Mouse (Mus musculus) brown adipose tissue, adult 24 weeks (tissue): ENCODE measurements around the gene S1pr4. TPM values are rescaled to one million over a fixed set of nuclear protein-coding genes. Genes with fewer than 3 reads are reported as not detected.

ENCODE experiments used
- H3K27ac ChIP-seq: fragments of 200-500 bp; replicated peaks from 2 replicates; pipeline ENCODE4 v1.5.1; 2012; ENCODE audit warnings: low read depth, mild to moderate bottlenecking, low read length
- H3K4me1 ChIP-seq: fragments of 200-500 bp; 2 replicates; pipeline ENCODE4 v1.6.1; 2012; ENCODE audit warnings: low read length, mixed read lengths; ENCODE audit not compliant: control insufficient read depth, insufficient read depth, insufficient read length
- H3K4me3 ChIP-seq: fragments of 200-500 bp; 2 replicates; pipeline ENCODE4 v1.5.1; 2012; ENCODE audit warnings: low read depth, mild to moderate bottlenecking, low read length, moderate library complexity; ENCODE audit not compliant: insufficient read depth
- polyA plus RNA-seq: library from polyadenylated mRNA; stranded (reverse); fragments of >200 nt; gene quantifications from 2 replicates; pipeline ENCODE4 v1.2.4, GENCODE M21; 2012; ENCODE audit not compliant: missing spikeins, insufficient read depth, insufficient read length

Gene S1pr4
- polyA plus RNA-seq = 0.71 and 0.79 TPM in 2 replicates

DNA sequence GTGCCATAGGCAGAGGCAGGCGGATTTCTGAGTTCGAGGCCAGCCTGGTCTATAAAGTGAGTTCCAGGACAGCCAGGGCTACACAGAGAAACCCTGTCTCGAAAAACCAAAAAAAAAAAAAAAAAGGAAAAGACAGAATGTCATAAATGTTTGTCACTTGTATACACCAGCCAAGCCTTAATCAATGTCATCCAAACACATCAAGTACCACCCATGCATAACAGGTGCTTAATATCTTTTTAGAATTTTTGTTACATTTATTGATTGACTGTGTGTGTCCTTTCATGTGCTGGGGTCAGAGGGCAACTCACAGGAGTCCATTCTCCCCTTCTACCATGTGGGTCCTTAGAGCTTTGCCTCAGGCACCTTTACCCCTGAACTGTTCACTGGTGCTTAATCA, at the start of gene S1pr4:
S1pr4 (minus strand) TSS at position 101 of the 400 bp plus-strand sequence.
- peak within 1 kb of the TSS; percentile 50 for H3K4me3 ChIP-seq
- peak within 1 kb of the TSS; percentile 79 for H3K27ac ChIP-seq
- peaks cover 18% of the 10 kb centered on the region for H3K4me1 ChIP-seq

DNA sequence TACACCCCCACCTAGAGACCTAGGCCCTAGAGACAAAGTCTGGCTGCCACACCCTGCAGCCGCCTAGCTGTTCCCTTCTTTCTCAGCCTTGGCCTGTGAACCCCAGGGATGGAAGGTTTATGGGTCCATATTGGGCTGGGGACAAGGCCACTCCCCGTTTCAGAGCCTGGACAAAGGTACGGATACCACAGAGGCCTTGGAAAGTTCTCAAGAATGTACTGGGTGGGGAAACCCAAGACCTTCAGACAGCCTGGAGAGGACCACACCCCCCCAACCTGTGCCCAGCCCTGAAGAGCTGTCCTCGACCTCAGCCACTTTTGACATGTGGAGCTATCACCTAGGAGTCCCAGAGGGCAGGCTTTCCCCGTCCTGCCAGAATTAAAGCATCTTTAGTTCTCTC, 49.0 kb upstream of the S1pr4 start:
- Histone ChIP-seq H3K27ac (no peak overlapping the region), H3K4me3 (no peak overlapping the region), H3K4me1 (no peaks in the 10 kb centered on the region)

DNA sequence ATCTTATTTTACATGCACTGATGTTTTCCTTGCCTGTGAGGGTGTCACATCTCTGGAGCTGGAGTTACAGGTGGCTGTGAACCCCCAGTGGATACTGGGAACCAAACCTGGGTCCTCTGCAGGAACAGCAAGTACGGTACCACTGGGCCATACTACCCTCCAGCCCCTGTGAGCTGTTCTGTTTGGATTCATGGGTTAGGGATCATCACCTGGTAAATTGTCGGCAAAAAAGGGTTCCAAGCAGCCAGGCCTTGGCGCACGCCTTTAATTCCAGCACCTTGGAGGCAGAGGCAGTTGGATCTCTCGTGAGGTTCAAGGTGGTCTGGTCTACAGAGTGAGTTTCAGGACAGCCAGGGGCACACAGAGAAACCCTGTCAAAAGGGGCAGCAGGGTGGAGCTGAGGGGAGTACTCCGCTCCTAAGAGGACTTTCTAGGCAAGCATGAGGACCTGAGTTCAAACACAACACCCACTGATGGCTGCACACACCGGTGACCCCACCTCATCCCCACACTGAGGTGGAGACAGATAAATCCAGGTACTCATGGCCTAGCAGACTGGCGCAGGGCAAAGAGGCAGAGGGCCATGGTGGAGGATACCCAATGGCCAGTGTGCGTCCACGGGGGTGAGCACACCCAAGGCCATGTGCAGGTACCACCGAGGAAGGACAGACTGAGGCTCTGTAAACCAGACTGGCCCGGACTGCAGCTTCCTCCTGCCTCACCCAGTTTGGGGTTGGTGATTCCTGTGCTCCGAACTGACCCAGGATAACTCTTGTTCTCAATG, 47.0 kb upstream of the S1pr4 start:
- Histone ChIP-seq H3K4me3 (no peak overlapping the region), H3K4me1 (peaks cover 18% of the 10 kb centered on the region), H3K27ac (no peak overlapping the region)

DNA sequence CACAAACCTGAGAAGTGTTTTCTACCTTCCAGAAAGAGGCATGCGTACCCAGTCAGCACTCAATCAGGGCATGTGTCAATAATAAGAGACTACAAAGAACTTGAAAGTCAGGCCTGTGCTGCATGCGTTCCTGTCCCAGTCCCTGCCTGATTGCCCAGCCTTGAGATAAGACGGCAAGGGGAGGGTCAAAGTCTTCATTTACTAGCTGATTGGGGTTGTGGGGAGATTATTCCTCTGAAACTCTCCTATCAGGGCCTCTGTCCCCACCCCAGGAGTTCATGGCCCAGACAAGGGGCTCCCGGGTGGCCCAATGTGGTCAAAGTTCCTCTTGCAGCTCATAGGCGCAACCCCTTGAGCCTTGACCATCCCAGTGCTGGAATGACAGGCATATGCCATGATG, 46.4 kb upstream of the S1pr4 start:
- Histone ChIP-seq H3K4me3 (no peak overlapping the region), H3K4me1 (peaks cover 21% of the 10 kb centered on the region), H3K27ac (no peak overlapping the region)

GRCm38 (mm10) chr10:81545161-81545747, 45.3 kb upstream of the S1pr4 start, which contains the start of gene Gna11:
Gene Gna11, minus strand, starts transcription at chr10:81545190.
- peaks cover 28% of the 10 kb centered on the region for H3K4me1 ChIP-seq
- peak within 1 kb of the TSS; percentile 77 for H3K4me3 ChIP-seq

DNA sequence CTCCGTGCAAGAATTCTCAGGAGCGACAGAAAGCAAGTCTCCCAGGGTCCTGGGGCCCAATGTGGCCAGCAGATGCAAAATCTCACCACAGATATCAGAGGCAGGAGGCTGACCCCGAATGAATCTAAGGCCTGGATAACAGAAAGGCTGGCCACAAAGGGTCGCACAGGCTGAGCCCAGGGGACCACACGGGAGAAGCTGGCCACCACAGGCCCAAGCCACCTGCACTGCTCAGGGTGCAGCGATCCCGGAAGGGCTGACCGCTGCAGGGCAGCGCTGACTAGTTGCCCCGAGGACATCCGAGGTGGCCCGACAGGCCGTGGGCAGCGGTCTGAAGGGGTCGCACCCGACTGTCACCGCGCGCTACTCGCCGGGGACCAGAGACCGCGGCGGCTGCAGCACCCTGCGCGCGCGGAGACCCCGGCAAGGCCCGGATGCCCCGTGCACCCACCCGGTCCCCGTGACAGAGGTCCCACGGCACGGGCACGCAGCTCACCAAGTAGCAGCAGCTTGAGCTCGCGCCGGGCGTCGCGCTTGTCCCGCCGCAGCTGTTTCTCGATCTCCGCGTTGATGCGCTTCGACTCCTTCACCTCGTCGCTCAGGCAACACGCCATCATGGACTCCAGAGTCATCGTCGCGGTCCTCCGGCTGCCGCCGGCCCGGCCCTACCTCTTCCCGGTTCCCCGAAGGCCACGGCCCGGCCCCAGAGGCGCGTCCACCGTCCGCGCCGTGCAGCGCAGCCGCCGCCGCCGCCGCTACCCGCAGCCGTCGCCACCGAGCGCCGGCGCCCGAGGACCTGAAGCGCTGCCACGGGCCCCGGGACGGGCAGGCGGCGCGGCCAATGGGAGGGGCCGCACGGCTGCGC, 44.6 kb upstream of the S1pr4 start:
- Histone ChIP-seq H3K27ac (peak overlapping the region; percentile 89; the same call in 1 of the 2 replicates), H3K4me1 (peaks cover 35% of the 10 kb centered on the region), H3K4me3 (peak overlapping the region; percentile 77)

More at GRCm38 (mm10) chr10:81545161-81545747, 45.3 kb upstream of the S1pr4 start, which contains the start of gene Gna11:
- H3K27ac ChIP-seq = peak within 1 kb of the TSS; percentile 89

DNA sequence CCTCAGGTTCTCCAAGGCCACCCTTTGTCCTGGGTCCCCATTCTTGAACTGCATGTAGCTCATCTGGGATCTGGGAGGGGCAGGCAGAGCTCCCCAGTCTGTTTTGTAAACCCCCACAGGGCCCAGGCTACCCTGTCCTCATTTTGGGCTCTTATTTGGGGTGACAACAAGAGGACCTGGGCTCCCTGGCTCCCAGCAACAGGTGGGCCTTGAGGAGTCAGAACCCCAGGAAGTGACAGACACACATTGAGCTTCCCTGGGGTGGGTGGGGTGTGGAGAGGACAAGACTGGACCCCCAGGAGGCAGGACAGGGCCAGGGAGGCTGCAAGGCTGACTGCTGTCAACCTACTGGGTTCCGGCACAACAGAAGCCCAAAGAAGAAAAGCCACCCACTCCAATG, 43.7 kb upstream of the S1pr4 start:
- Histone ChIP-seq H3K4me3 (peak overlapping the region; percentile 77), H3K27ac (peak overlapping the region; percentile 89), H3K4me1 (peaks cover 36% of the 10 kb centered on the region)

DNA sequence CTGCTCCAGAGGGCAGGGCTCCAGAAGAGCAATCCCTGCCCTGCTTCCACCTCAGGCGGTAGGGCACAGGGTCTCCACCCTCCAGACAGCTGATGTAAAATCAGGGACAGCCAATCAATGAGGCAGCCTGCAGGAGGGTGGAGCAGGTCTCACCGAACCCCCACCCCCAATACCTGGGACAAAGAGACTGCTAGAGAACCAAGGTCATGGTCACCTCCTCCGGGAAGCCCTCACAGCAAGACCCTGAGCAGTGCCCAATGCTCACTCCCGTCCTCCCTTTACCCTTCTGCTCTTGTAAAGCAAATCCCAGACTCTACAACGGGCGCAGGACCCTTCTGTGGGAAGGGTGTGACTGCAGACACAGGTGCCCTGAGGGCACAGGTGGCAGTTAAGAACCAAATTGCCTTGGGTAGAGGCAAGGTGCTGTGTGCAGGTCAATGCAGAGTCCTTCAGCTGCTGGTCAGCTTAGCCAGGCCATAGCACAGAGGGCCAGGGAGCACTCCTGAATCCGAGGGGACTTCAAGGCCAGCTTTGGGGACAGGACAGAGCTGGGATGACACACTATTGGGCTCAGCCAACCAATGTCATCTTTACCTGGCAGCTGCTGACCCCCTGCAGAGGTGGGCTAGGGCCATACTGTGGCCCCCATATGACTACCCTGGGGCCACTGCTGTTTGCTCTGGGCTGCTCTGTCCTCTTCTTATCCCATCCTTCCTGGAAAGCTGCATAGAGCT, 43.0 kb upstream of the S1pr4 start:
- peak overlapping the region; percentile 89 for H3K27ac ChIP-seq
- H3K4me1 ChIP-seq = peaks cover 37% of the 10 kb centered on the region
- peak overlapping the region; percentile 77 for H3K4me3 ChIP-seq

GRCm38 (mm10) chr10:81541803-81542202, 41.9 kb upstream of the S1pr4 start:
- Histone ChIP-seq H3K4me1 (peaks cover 41% of the 10 kb centered on the region), H3K27ac (peak overlapping the region; percentile 89), H3K4me3 (peak overlapping the region; percentile 77)

DNA sequence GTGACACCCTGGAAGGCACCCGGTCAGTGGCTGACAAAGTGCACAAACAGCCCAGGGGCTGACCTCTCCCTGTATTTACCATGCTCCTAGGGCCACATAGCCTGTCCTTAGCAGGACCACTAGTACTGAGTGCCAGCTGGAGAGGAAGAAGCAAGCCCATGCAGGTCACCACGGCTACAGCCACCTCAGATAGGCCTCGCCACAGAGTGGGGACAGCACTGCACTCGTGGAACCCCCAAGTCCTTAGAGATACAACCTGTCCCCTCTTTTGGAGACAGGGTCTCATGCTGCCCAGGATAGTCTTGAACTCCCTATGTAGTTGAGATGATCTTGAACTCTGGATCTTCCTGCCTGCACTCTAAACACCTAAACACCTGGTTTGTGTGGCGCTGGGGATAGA, 41.4 kb upstream of the S1pr4 start:
- H3K4me1 ChIP-seq = peaks cover 41% of the 10 kb centered on the region
- H3K27ac ChIP-seq = peak overlapping the region; percentile 74
- peak overlapping the region; percentile 14 for H3K4me3 ChIP-seq

DNA sequence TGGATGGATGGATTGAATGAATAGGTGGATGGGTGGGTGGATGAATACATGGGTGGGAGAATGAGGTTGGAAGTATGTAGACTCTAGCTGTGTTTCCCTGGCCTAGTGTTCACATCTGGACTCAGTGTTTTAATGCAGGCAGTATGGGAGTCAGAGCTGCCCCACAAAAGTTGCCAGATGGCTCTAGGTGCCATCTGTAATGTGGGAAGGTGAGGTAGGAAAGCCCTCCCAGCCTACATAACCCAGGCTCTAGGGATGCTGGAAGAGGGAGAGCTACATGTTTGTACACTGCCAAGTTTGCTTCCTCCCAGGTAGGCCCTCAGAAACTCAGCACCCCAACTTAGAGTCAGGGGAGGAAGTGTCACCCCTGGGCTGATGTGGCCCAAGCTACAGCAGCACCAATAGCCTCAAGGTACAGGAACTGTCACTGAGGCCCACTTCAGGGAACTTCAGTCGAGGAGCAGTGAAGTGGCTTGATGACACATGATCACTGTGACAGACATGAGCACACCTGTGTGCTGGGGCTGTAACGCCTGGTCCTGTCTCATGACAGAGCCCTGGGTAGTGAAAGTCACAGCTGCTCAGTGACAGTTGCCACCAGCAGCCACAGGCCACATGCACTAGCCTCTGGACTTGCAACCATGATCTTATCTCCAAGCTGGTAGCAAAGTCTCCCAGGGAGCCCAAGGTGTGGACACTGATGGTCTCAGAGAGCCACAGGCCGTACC, 38.6 kb upstream of the S1pr4 start:
- Histone ChIP-seq H3K4me3 (no peak overlapping the region), H3K27ac (no peak overlapping the region), H3K4me1 (peaks cover 38% of the 10 kb centered on the region)

GRCm38 (mm10) chr10:81537429-81537828, 37.5 kb upstream of the S1pr4 start:
- Histone ChIP-seq H3K4me1 (peaks cover 27% of the 10 kb centered on the region), H3K27ac (no peak overlapping the region), H3K4me3 (no peak overlapping the region)

- Histone ChIP-seq H3K4me1 (peaks cover 23% of the 10 kb centered on the region), H3K27ac (no peak overlapping the region), H3K4me3 (no peak overlapping the region)
Measured at GRCm38 (mm10) chr10:81536734-81537133, 36.8 kb upstream of the S1pr4 start.

- Histone ChIP-seq H3K4me1 (peaks cover 8% of the 10 kb centered on the region), H3K4me3 (no peak overlapping the region), H3K27ac (no peak overlapping the region)
Measured at GRCm38 (mm10) chr10:81534826-81535225, 34.9 kb upstream of the S1pr4 start.
